Comparison of ENCODE assay signal across 8 mouse cellular contexts in the genomic region with DNA sequence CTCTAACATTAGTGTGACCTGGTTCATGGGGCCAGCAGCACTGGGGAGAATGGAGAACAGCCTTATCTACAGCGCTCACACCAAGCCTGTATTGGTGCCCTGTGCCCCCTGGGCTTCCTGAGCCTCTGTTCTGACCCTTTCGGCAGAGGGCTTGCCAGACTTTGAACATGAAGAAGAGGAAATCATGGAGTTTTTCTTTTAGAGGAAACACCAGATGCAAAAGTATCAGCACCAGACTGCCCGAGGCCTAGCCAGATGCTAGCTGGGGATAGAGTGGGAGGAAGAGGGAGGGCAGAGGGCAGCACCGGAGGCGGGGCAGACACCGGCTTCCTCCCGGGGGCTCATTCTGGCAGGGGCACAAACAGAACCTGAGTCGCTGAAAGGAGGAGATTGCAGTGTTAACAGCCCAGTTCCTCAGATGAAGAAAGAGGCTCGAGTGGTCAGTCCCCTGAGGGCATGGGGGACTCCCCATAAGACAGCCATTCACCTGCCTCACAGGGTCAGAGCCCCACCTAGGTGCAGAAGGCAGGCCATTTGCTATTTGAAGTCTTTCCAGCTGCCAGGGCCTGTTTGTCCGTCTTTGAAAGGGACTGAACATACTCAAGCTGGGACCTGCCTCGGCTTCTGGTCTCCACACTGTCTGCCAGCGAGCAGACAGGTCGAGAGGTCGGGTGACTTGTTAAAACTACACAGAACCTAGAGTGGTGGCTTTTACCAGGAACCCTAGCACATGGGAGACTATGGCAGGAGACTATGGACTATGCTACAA. TPM values are rescaled to one million over a fixed set of nuclear protein-coding genes. Genes with fewer than 3 reads are reported as not detected.
DNase-seq lines count a peak whose midpoint lies in the region; ATAC-seq lines count a peak whose summit lies in the region.

No protein-coding gene starts in this region.

- no peak overlapping the region for H3K9ac ChIP-seq in lung, embryonic 16.5 days (ENCODE audit: low read length)
- peak overlapping the region; percentile 34 for H3K9ac ChIP-seq in liver, embryonic 13.5 days

- H3K4me2 ChIP-seq in lung, embryonic 16.5 days (ENCODE audit: low read depth, low read length) = no peak overlapping the region
- peak overlapping the region; percentile 39 for H3K4me2 ChIP-seq in liver, embryonic 13.5 days

- WGBS in lung, embryonic 16.5 days = 27% methylated on average over 14 of the region's 14 CpGs
- 20% methylated on average over 14 of the region's 14 CpGs for WGBS in liver, embryonic 13.5 days (ENCODE audit: insufficient replicate concordance)

- intact Hi-C loops in heart, postnatal 10 days (cut with DNase I) = no loop called here

- H3K27me3 ChIP-seq in lung, embryonic 16.5 days (ENCODE audit: control insufficient read depth, insufficient read depth, low read depth, low read length) = no peaks in the 10 kb centered on the region
- H3K27me3 ChIP-seq in liver, embryonic 13.5 days = no peaks in the 10 kb centered on the region

- peak overlapping the region; percentile 76 for H3K27ac ChIP-seq in lung, embryonic 16.5 days (ENCODE audit: low read length)
- H3K27ac ChIP-seq in liver, embryonic 13.5 days = peak overlapping the region; percentile 66

- no peak for DNase-seq in lung, postnatal 14 days
- peak; percentile 56 for DNase-seq in embryo, embryonic 11 days
- DNase-seq in heart, postnatal 10 days = peak; percentile 34 to 56
- no peak for DNase-seq in liver, embryonic 13.5 days
- DNase-seq in cerebellum, postnatal 14 days = no peak
- DNase-seq in natural killer cell, adult 2 months (ENCODE audit: low spot score in 2 of 2) = no peak
- no peak for DNase-seq in cerebellum, adult 9-10 months

- no peaks in the 10 kb centered on the region for H3K9me3 ChIP-seq in lung, embryonic 16.5 days (ENCODE audit: control insufficient read depth, low read length)
- H3K9me3 ChIP-seq in liver, embryonic 13.5 days (replicated peaks) = no peaks in the 10 kb centered on the region

- H3K36me3 ChIP-seq in lung, embryonic 16.5 days (ENCODE audit: control insufficient read depth, insufficient read depth, low read length) = peaks cover 18% of the 10 kb centered on the region
- peaks cover 46% of the 10 kb centered on the region for H3K36me3 ChIP-seq in liver, embryonic 13.5 days

- no peak overlapping the region for H3K4me3 ChIP-seq in lung, embryonic 16.5 days (ENCODE audit: low read length)
- no peak overlapping the region for H3K4me3 ChIP-seq in liver, embryonic 13.5 days (replicated peaks)

- H3K4me1 ChIP-seq in lung, embryonic 16.5 days (replicated peaks; ENCODE audit: control insufficient read depth, insufficient read depth, low read length) = no peaks in the 10 kb centered on the region; the same call in 1 of the 2 replicates
- peaks cover 46% of the 10 kb centered on the region for H3K4me1 ChIP-seq in liver, embryonic 13.5 days (replicated peaks)

- peak; percentile 70 for ATAC-seq in lung, embryonic 16.5 days (ENCODE audit: low read depth)
- ATAC-seq in liver, embryonic 13.5 days (ENCODE audit: low read depth) = peak; percentile 66

RNA-seq across cellular contexts. Expression of a gene that starts 8.5 kb away (rescaled TPM):
- polyA plus RNA-seq in lung, embryonic 16.5 days (2015; fragmentation: Nextera tagmentation; extraction: Ambion mirVana) = 24.8 and 27.6 TPM in 2 replicates
- 10 to 100 TPM; 52.3 to 52.4 TPM for total RNA-seq in heart, postnatal 10 days (2021)
- 4.5 and 5.8 TPM in 2 replicates for polyA plus RNA-seq in liver, embryonic 13.5 days (2015; fragmentation: Nextera tagmentation; extraction: Ambion mirVana)

RNA-seq across cellular contexts. Expression of a gene that starts 14.1 kb away (rescaled TPM):
- 120 and 132 TPM in 2 replicates for polyA plus RNA-seq in lung, embryonic 16.5 days (2015; fragmentation: Nextera tagmentation; extraction: Ambion mirVana)
- total RNA-seq in heart, postnatal 10 days (2021) = 100 to 1,000 TPM; 118 to 143 TPM
- 68.4 and 92.3 TPM in 2 replicates for polyA plus RNA-seq in liver, embryonic 13.5 days (2015; fragmentation: Nextera tagmentation; extraction: Ambion mirVana)

RNA-seq across cellular contexts. Expression of a gene that starts 14.6 kb away (rescaled TPM):
- polyA plus RNA-seq in lung, embryonic 16.5 days (2015; fragmentation: Nextera tagmentation; extraction: Ambion mirVana) = 70.9 and 76.9 TPM in 2 replicates
- total RNA-seq in heart, postnatal 10 days (2021) = 10 to 100 TPM; 18.6 to 21.8 TPM
- 26.3 and 29.9 TPM in 2 replicates for polyA plus RNA-seq in liver, embryonic 13.5 days (2015; fragmentation: Nextera tagmentation; extraction: Ambion mirVana)

RNA-seq across cellular contexts. Expression of a gene that starts 34.8 kb away (rescaled TPM):
- 28.6 and 36.1 TPM in 2 replicates for polyA plus RNA-seq in lung, embryonic 16.5 days (2015; fragmentation: Nextera tagmentation; extraction: Ambion mirVana)
- total RNA-seq in heart, postnatal 10 days (2021) = 100 to 1,000 TPM; 622 to 693 TPM
- polyA plus RNA-seq in liver, embryonic 13.5 days (2015; fragmentation: Nextera tagmentation; extraction: Ambion mirVana) = 2.7 and 2.9 TPM in 2 replicates

RNA-seq across cellular contexts. Expression of a gene that starts 43.1 kb away (rescaled TPM):
- 1.1 and 1.7 TPM in 2 replicates for polyA plus RNA-seq in lung, embryonic 16.5 days (2015; fragmentation: Nextera tagmentation; extraction: Ambion mirVana)
- 1 to 10 TPM; 9.6 to 9.9 TPM for total RNA-seq in heart, postnatal 10 days (2021)
- 0.14 and 0.16 TPM in 2 replicates for polyA plus RNA-seq in liver, embryonic 13.5 days (2015; fragmentation: Nextera tagmentation; extraction: Ambion mirVana)

Comparison
In these comparisons a context has a peak if more than half of its experiments do, and no peak if none do; other contexts are left out.
1. DNase-seq: peak in embryo, embryonic 11 days (single experiment) and heart, postnatal 10 days (2 of 2); none in lung, postnatal 14 days (single experiment), liver, embryonic 13.5 days (single experiment), cerebellum, postnatal 14 days (0 of 2), natural killer cell, adult 2 months (0 of 2) and cerebellum, adult 9-10 months (single experiment).